Mouse (Mus musculus): Measurements from ENCODE around the gene Dip2b. TPM values are rescaled to one million over a fixed set of nuclear protein-coding genes. Genes with fewer than 3 reads are reported as not detected.

The Dip2b gene
- total and polyA plus RNA-seq, 2 experiments = 2.0 to 3.1 TPM

GRCm38 (mm10) chr15:100104126-100104525 is 65.7 kb downstream of the Dip2b start:
- no peaks in the 10 kb centered on the region for H3K36me3 ChIP-seq (ENCODE audit: control insufficient read depth, insufficient read depth, low read length)
- H3K79me2 ChIP-seq (ENCODE audit: control insufficient read depth, insufficient read depth, low read length) = peaks cover 28% of the 10 kb centered on the region
- H3K27me3 ChIP-seq (ENCODE audit: control insufficient read depth, insufficient read depth, low read length) = no peaks in the 10 kb centered on the region
- H3K27ac ChIP-seq (replicated peaks; ENCODE audit: insufficient read depth, low read depth, low read length) = no peak overlapping the region
- no peak for DNase-seq (ENCODE audit: extremely low read depth, low read depth, low spot score)
- 90% methylated on average over 2 of the region's 2 CpGs for WGBS
- no peak overlapping the region for H3K9ac ChIP-seq (ENCODE audit: low read depth, low read length)
- TF ChIP-seq CTCF (IDR thresholded peaks at IDR 0.05; ENCODE audit: low read depth, low read length) (no peak), POLR2A (IDR thresholded peaks at IDR 0.05; ENCODE audit: extremely low read depth, insufficient read depth, low read length) (no peak)
- H3K4me1 ChIP-seq (ENCODE audit: control insufficient read depth, insufficient read depth, low read length) = peaks cover 10% of the 10 kb centered on the region
- H3K4me3 ChIP-seq (ENCODE audit: insufficient read depth, low read depth, low read length) = no peak overlapping the region

- Histone ChIP-seq H3K4me1 (ENCODE audit: control insufficient read depth, insufficient read depth, low read length) (peaks cover 9% of the 10 kb centered on the region), H3K36me3 (ENCODE audit: control insufficient read depth, insufficient read depth, low read length) (no peaks in the 10 kb centered on the region), H3K4me3 (ENCODE audit: insufficient read depth, low read depth, low read length) (no peak overlapping the region), H3K27ac (replicated peaks; ENCODE audit: insufficient read depth, low read depth, low read length) (no peak overlapping the region), H3K79me2 (ENCODE audit: control insufficient read depth, insufficient read depth, low read length) (peaks cover 17% of the 10 kb centered on the region), H3K9ac (ENCODE audit: low read depth, low read length) (no peak overlapping the region), H3K27me3 (ENCODE audit: control insufficient read depth, insufficient read depth, low read length) (no peaks in the 10 kb centered on the region)
- 96% methylated on average over 18 of the region's 18 CpGs for WGBS
- DNase-seq (ENCODE audit: extremely low read depth, low read depth, low spot score) = no peak
- TF ChIP-seq POLR2A (IDR thresholded peaks at IDR 0.05; ENCODE audit: extremely low read depth, insufficient read depth, low read length) (no peak), CTCF (IDR thresholded peaks at IDR 0.05; ENCODE audit: low read depth, low read length) (no peak)
Observed at GRCm38 (mm10) chr15:100108071-100108782, 69.8 kb downstream of the Dip2b start.

GRCm38 (mm10) chr15:100109916-100110315 is 71.5 kb downstream of the Dip2b start:
- Histone ChIP-seq H3K36me3 (ENCODE audit: control insufficient read depth, insufficient read depth, low read length) (no peaks in the 10 kb centered on the region), H3K79me2 (ENCODE audit: control insufficient read depth, insufficient read depth, low read length) (peaks cover 11% of the 10 kb centered on the region; the same call in 1 of the 2 replicates), H3K4me1 (ENCODE audit: control insufficient read depth, insufficient read depth, low read length) (peaks cover 9% of the 10 kb centered on the region), H3K27me3 (ENCODE audit: control insufficient read depth, insufficient read depth, low read length) (no peaks in the 10 kb centered on the region), H3K27ac (replicated peaks; ENCODE audit: insufficient read depth, low read depth, low read length) (no peak overlapping the region), H3K4me3 (ENCODE audit: insufficient read depth, low read depth, low read length) (no peak overlapping the region), H3K9ac (ENCODE audit: low read depth, low read length) (no peak overlapping the region)
- TF ChIP-seq CTCF (IDR thresholded peaks at IDR 0.05; ENCODE audit: low read depth, low read length) = no peak
- no peak for TF ChIP-seq POLR2A (IDR thresholded peaks at IDR 0.05; ENCODE audit: extremely low read depth, insufficient read depth, low read length)
- WGBS = 64% methylated on average over 3 of the region's 3 CpGs
- peak; percentile 20 for DNase-seq (ENCODE audit: extremely low read depth, low read depth, low spot score)

- Histone ChIP-seq H3K79me2 (ENCODE audit: control insufficient read depth, insufficient read depth, low read length) (peaks cover 4% of the 10 kb centered on the region; the same call in 1 of the 2 replicates), H3K36me3 (ENCODE audit: control insufficient read depth, insufficient read depth, low read length) (no peaks in the 10 kb centered on the region), H3K27ac (replicated peaks; ENCODE audit: insufficient read depth, low read depth, low read length) (no peak overlapping the region), H3K9ac (ENCODE audit: low read depth, low read length) (no peak overlapping the region), H3K4me1 (ENCODE audit: control insufficient read depth, insufficient read depth, low read length) (peaks cover 9% of the 10 kb centered on the region), H3K27me3 (ENCODE audit: control insufficient read depth, insufficient read depth, low read length) (no peaks in the 10 kb centered on the region), H3K4me3 (ENCODE audit: insufficient read depth, low read depth, low read length) (no peak overlapping the region)
- no peak for TF ChIP-seq POLR2A (IDR thresholded peaks at IDR 0.05; ENCODE audit: extremely low read depth, insufficient read depth, low read length)
- TF ChIP-seq CTCF (IDR thresholded peaks at IDR 0.05; ENCODE audit: low read depth, low read length) = no peak
- peak; percentile 40 for DNase-seq (ENCODE audit: extremely low read depth, low read depth, low spot score)
- 29% methylated on average over 9 of the region's 9 CpGs for WGBS
Observed at GRCm38 (mm10) chr15:100111891-100112290, 73.4 kb downstream of the Dip2b start.

GRCm38 (mm10) chr15:100112309-100112966 is 74.0 kb downstream of the Dip2b start:
- Histone ChIP-seq H3K36me3 (ENCODE audit: control insufficient read depth, insufficient read depth, low read length) (peaks cover 3% of the 10 kb centered on the region; the same call in 1 of the 2 replicates), H3K4me1 (ENCODE audit: control insufficient read depth, insufficient read depth, low read length) (peaks cover 9% of the 10 kb centered on the region), H3K27me3 (ENCODE audit: control insufficient read depth, insufficient read depth, low read length) (no peaks in the 10 kb centered on the region), H3K4me3 (ENCODE audit: insufficient read depth, low read depth, low read length) (no peak overlapping the region), H3K79me2 (ENCODE audit: control insufficient read depth, insufficient read depth, low read length) (peaks cover 4% of the 10 kb centered on the region; the same call in 1 of the 2 replicates), H3K27ac (replicated peaks; ENCODE audit: insufficient read depth, low read depth, low read length) (no peak overlapping the region), H3K9ac (ENCODE audit: low read depth, low read length) (no peak overlapping the region)
- DNase-seq (ENCODE audit: extremely low read depth, low read depth, low spot score) = peak; percentile 40
- 36% methylated on average over 9 of the region's 9 CpGs for WGBS
- TF ChIP-seq CTCF (IDR thresholded peaks at IDR 0.05; ENCODE audit: low read depth, low read length) (no peak), POLR2A (IDR thresholded peaks at IDR 0.05; ENCODE audit: extremely low read depth, insufficient read depth, low read length) (no peak)
